Mouse (Mus musculus) C2C12 (cell line): ENCODE measurements around the gene Usp22.

Experiments
- CTCF ChIP-seq: IDR thresholded peaks from one replicate; pipeline ENCODE4 v1.5.1; 2011; ENCODE audit not compliant: control insufficient read depth, insufficient read depth, insufficient read length
- FOSL1 ChIP-seq: IDR thresholded peaks from one replicate; pipeline ENCODE4 v1.8.0; 2011; ENCODE audit warnings: mild to moderate bottlenecking, low read length; ENCODE audit not compliant: poor library complexity, insufficient read depth, severe bottlenecking
- MAX ChIP-seq: IDR thresholded peaks from one replicate; pipeline ENCODE4 v1.6.1; 2011; ENCODE audit warnings: mild to moderate bottlenecking, control low read depth
- MYOD1 ChIP-seq: IDR thresholded peaks from one replicate; pipeline ENCODE4 v1.6.1; 2011; ENCODE audit warnings: low read depth; ENCODE audit not compliant: control insufficient read depth, insufficient read length
- MYOG ChIP-seq: IDR thresholded peaks from one replicate; pipeline ENCODE4 v1.6.1; 2011; ENCODE audit not compliant: control insufficient read depth, insufficient read length; ENCODE audit errors: extremely low read depth
- USF1 ChIP-seq: IDR thresholded peaks from one replicate; pipeline ENCODE4 v1.6.1; 2011; ENCODE audit warnings: low read depth, mild to moderate bottlenecking, control low read depth, moderate library complexity

DNA sequence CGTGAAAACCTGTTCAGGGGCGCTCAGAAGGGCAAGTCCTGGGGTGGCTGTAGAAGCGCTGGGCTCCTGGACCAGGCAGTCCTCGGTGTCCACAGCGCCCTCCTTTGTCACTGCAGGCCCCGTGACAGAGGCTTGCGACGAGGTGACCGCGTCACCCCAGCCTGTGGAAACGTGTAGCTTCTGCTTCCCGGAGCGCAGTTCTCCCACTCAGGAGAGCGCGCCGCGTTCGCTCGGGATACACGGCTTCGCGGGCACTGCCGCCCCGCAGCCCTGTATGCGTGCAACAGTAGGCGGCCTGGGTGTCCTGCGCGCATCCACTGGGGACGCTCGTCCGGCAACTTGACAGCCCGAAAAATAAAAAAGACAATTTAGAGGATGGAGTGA lies 27.6 kb downstream of the Usp22 start:
- TF ChIP-seq MYOD1, result no peak
- TF ChIP-seq CTCF, result no peak
- TF ChIP-seq MYOG, result no peak
- TF ChIP-seq USF1, result no peak
- TF ChIP-seq MAX, result no peak
- no peak for TF ChIP-seq FOSL1
